ENCODE assay signal across 11 mouse cellular contexts in the genomic region with DNA sequence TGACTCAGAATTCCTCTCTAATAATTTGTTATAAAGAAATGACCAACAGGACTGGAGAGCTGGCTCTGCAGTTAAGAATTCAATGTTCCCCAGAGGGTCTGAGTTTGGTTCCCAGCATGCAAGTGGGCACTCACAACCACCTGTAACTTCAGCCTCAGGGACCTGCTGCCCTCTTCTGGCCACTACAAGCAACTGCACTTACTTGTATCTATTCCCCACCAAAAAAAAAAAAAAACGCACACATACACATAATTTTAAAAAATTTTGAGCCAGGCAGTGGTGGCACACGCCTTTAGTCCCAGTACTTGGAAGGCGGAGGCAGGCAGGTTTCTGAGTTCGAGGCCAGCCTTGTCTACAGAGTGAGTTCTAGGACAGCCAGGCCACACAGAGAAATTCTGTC. TPM values are rescaled to one million over a fixed set of nuclear protein-coding genes. Genes with fewer than 3 reads are reported as not detected.
A peak's percentile ranks its signal among the peaks of the same experiment; 100 is the strongest.
DNase-seq lines count a peak whose midpoint lies in the region; ATAC-seq and TF ChIP-seq lines count a peak whose summit lies in the region.
"Had no signal": no experiment of that assay in that cellular context is flagged by ENCODE, and none has a peak within 500 bp of the region (broad histone marks: within the 10 kb centered on the region; RNA-seq: fewer than 3 reads in every experiment).

No protein-coding gene starts in this region.

- DNase-seq in hindbrain, embryonic 11.5 days (ENCODE audit: low spot score), result peak; percentile 31
- no peak for DNase-seq in hindbrain, embryonic 14.5 days (ENCODE audit: low spot score)
- peak; percentile 20 for DNase-seq in 3134 (ENCODE audit: extremely low read depth, insufficient read length, low spot score)
- DNase-seq in urinary bladder, postnatal 25 days (ENCODE audit: low spot score), result no peak
- no peak for DNase-seq in urinary bladder, postnatal 36 days (ENCODE audit: low spot score in 2 of 2)
- DNase-seq in frontal cortex, postnatal 36 days (ENCODE audit: low spot score in 2 of 2), result no peak
- DNase-seq: lung, postnatal 14 days had no signal

- H3K4me1 ChIP-seq in hindbrain, embryonic 11.5 days (replicated peaks; ENCODE audit: control insufficient read depth, insufficient read depth, low read length), result no peaks in the 10 kb centered on the region
- H3K4me1 ChIP-seq in hindbrain, embryonic 14.5 days (replicated peaks; ENCODE audit: control insufficient read depth, insufficient read depth, low read length), result no peaks in the 10 kb centered on the region
- no peaks in the 10 kb centered on the region for H3K4me1 ChIP-seq in ES-Bruce4 (ENCODE audit: control insufficient read depth, insufficient read depth, low read length)
- H3K4me1 ChIP-seq: embryonic facial prominence, embryonic 15.5 days had no signal

- 83% methylated on average over 4 of the region's 4 CpGs for WGBS in hindbrain, embryonic 11.5 days
- 92% methylated on average over 4 of the region's 4 CpGs for WGBS in hindbrain, embryonic 14.5 days

- no peaks in the 10 kb centered on the region for H3K36me3 ChIP-seq in hindbrain, embryonic 11.5 days (ENCODE audit: control insufficient read depth, insufficient read depth, low read length)
- H3K36me3 ChIP-seq in hindbrain, embryonic 14.5 days (replicated peaks; ENCODE audit: control insufficient read depth, insufficient read depth), result peaks cover 68% of the 10 kb centered on the region
- no peaks in the 10 kb centered on the region for H3K36me3 ChIP-seq in ES-Bruce4 (ENCODE audit: control insufficient read depth, insufficient read depth, low read length, poor library complexity, severe bottlenecking)

- no peak overlapping the region for H3K9ac ChIP-seq in hindbrain, embryonic 11.5 days (ENCODE audit: low read depth, low read length)
- no peak overlapping the region for H3K9ac ChIP-seq in hindbrain, embryonic 14.5 days
- no peak overlapping the region for H3K9ac ChIP-seq in ES-Bruce4 (ENCODE audit: low read depth, poor library complexity, severe bottlenecking)
- H3K9ac ChIP-seq: embryonic facial prominence, embryonic 15.5 days had no signal

- TF ChIP-seq CTCF in ES-Bruce4 (IDR thresholded peaks at IDR 0.05; ENCODE audit: low read depth, low read length), result peak; percentile 67

- ATAC-seq in hindbrain, embryonic 11.5 days (ENCODE audit: low FRiP score), result no peak
- ATAC-seq in hindbrain, embryonic 14.5 days (ENCODE audit: low FRiP score), result no peak
- peak; percentile 51; the same call in 1 of the 2 replicates for ATAC-seq in erythroid progenitor cell, adult 5-6 weeks (replicated peaks; ENCODE audit: low FRiP score, poor library complexity, severe bottlenecking)

- TF ChIP-seq EP300 in ES-Bruce4 (IDR thresholded peaks at IDR 0.05; ENCODE audit: insufficient read depth, low read depth, low read length), result no peak

- H3K27ac ChIP-seq in hindbrain, embryonic 11.5 days (ENCODE audit: low read depth, low read length), result no peak overlapping the region
- H3K27ac ChIP-seq in hindbrain, embryonic 14.5 days, result no peak overlapping the region
- H3K27ac ChIP-seq in ES-Bruce4 (ENCODE audit: insufficient read depth, low read length), result no peak overlapping the region
- H3K27ac ChIP-seq: embryonic facial prominence, embryonic 15.5 days had no signal

- no peaks in the 10 kb centered on the region for H3K27me3 ChIP-seq in hindbrain, embryonic 11.5 days (ENCODE audit: control insufficient read depth, insufficient read depth, low read length)
- no peaks in the 10 kb centered on the region for H3K27me3 ChIP-seq in hindbrain, embryonic 14.5 days (ENCODE audit: control insufficient read depth, insufficient read depth, low read length)
- no peaks in the 10 kb centered on the region for H3K27me3 ChIP-seq in ES-Bruce4 (ENCODE audit: control insufficient read depth, insufficient read depth, low read length, poor library complexity, severe bottlenecking)
- H3K27me3 ChIP-seq: embryonic facial prominence, embryonic 15.5 days had no signal

- H3K4me2 ChIP-seq in hindbrain, embryonic 11.5 days (replicated peaks; ENCODE audit: low read depth, low read length), result no peak overlapping the region
- H3K4me2 ChIP-seq in hindbrain, embryonic 14.5 days (replicated peaks), result no peak overlapping the region
- H3K4me2 ChIP-seq: embryonic facial prominence, embryonic 15.5 days had no signal

- no peak for TF ChIP-seq POLR2A in ES-Bruce4 (IDR thresholded peaks at IDR 0.05; ENCODE audit: insufficient read depth, low read length)

- no peaks in the 10 kb centered on the region for H3K9me3 ChIP-seq in hindbrain, embryonic 11.5 days (ENCODE audit: control insufficient read depth, low read length)
- H3K9me3 ChIP-seq in hindbrain, embryonic 14.5 days (ENCODE audit: control insufficient read depth, low read length), result no peaks in the 10 kb centered on the region
- no peaks in the 10 kb centered on the region for H3K9me3 ChIP-seq in ES-Bruce4 (replicated peaks; ENCODE audit: control insufficient read depth, insufficient read depth, low read length, poor library complexity, severe bottlenecking)
- H3K9me3 ChIP-seq: embryonic facial prominence, embryonic 15.5 days had no signal

- no peak overlapping the region for H3K4me3 ChIP-seq in hindbrain, embryonic 11.5 days (ENCODE audit: low read depth, low read length)
- no peak overlapping the region for H3K4me3 ChIP-seq in hindbrain, embryonic 14.5 days (replicated peaks; ENCODE audit: low read length)
- no peak overlapping the region for H3K4me3 ChIP-seq in ES-Bruce4 (ENCODE audit: low read depth, low read length)
- H3K4me3 ChIP-seq: embryonic facial prominence, embryonic 15.5 days had no signal

RNA-seq across cellular contexts. Expression of a gene that starts 1.4 kb away (rescaled TPM):
- not detected in 2 replicates for polyA plus RNA-seq in hindbrain, embryonic 11.5 days (2014; fragmentation: Nextera tagmentation; extraction: Ambion mirVana)
- polyA plus RNA-seq in hindbrain, embryonic 14.5 days (2014; fragmentation: Nextera tagmentation; extraction: Ambion mirVana), result not detected in 2 replicates
- 1.6 TPM in 1 of 2 replicates, not detected in the other for polyA plus RNA-seq in ES-Bruce4 (2011; ENCODE audit: insufficient read depth, insufficient read length, low read depth, missing spikeins)
- total RNA-seq in erythroid progenitor cell, adult 5-6 weeks (2015; ENCODE audit: low replicate concordance), result 4.7 and 12.6 TPM in 2 replicates
- total RNA-seq in erythroid progenitor cell, adult 5-6 weeks (2017; ENCODE audit: low replicate concordance), result not detected in 2 replicates
- polyA plus RNA-seq: embryonic facial prominence, embryonic 15.5 days; heart, embryonic 14.5 days had no signal

RNA-seq across cellular contexts. Expression of a gene that starts 15.9 kb away (rescaled TPM):
- 8.6 and 9.0 TPM in 2 replicates for polyA plus RNA-seq in hindbrain, embryonic 11.5 days (2014; fragmentation: Nextera tagmentation; extraction: Ambion mirVana)
- polyA plus RNA-seq in hindbrain, embryonic 14.5 days (2014; fragmentation: Nextera tagmentation; extraction: Ambion mirVana), result 13.0 and 13.4 TPM in 2 replicates
- 3.5 and 4.3 TPM in 2 replicates for polyA plus RNA-seq in ES-Bruce4 (2011; ENCODE audit: insufficient read depth, insufficient read length, low read depth, missing spikeins)
- 21.8 and 37.8 TPM in 2 replicates for total RNA-seq in erythroid progenitor cell, adult 5-6 weeks (2015; ENCODE audit: low replicate concordance)
- total RNA-seq in erythroid progenitor cell, adult 5-6 weeks (2017; ENCODE audit: low replicate concordance), result 20.5 and 33.1 TPM in 2 replicates

RNA-seq across cellular contexts. Expression of a gene that starts 17.5 kb away (rescaled TPM):
- 33.4 and 35.4 TPM in 2 replicates for polyA plus RNA-seq in hindbrain, embryonic 11.5 days (2014; fragmentation: Nextera tagmentation; extraction: Ambion mirVana)
- polyA plus RNA-seq in hindbrain, embryonic 14.5 days (2014; fragmentation: Nextera tagmentation; extraction: Ambion mirVana), result 38.2 and 40.4 TPM in 2 replicates
- 13.4 and 19.6 TPM in 2 replicates for polyA plus RNA-seq in ES-Bruce4 (2011; ENCODE audit: insufficient read depth, insufficient read length, low read depth, missing spikeins)
- total RNA-seq in erythroid progenitor cell, adult 5-6 weeks (2015; ENCODE audit: low replicate concordance), result 94.3 and 165 TPM in 2 replicates
- total RNA-seq in erythroid progenitor cell, adult 5-6 weeks (2017; ENCODE audit: low replicate concordance), result 71.6 and 141 TPM in 2 replicates

Comparison
In these comparisons a context has a peak if more than half of its experiments do, and no peak if none do; other contexts are left out.
1. DNase-seq: peak in hindbrain, embryonic 11.5 days (single experiment) and 3134 (single experiment); none in hindbrain, embryonic 14.5 days (single experiment), urinary bladder, postnatal 25 days (single experiment), urinary bladder, postnatal 36 days (0 of 2) and frontal cortex, postnatal 36 days (0 of 2).